Mouse (Mus musculus) layer of hippocampus, postnatal 10 days (tissue): ENCODE measurements around the gene 5730522E02Rik. TPM values are rescaled to one million over a fixed set of nuclear protein-coding genes. Genes with fewer than 3 reads are reported as not detected.

Source experiments
- DNase-seq, 2 experiments: peaks; one replicate each; pipeline ENCODE4 v3.0.0; 2021; ENCODE audit warnings: low spot score in 2 of 2
- total RNA-seq, 2 experiments: library from RNA; stranded (reverse); gene quantifications; 2 replicates each; pipeline ENCODE4 v1.2.3; 2021

5730522E02Rik gene
- total RNA-seq, 2 experiments from 2014 or later: 13.6 to 19.5 TPM

DNA sequence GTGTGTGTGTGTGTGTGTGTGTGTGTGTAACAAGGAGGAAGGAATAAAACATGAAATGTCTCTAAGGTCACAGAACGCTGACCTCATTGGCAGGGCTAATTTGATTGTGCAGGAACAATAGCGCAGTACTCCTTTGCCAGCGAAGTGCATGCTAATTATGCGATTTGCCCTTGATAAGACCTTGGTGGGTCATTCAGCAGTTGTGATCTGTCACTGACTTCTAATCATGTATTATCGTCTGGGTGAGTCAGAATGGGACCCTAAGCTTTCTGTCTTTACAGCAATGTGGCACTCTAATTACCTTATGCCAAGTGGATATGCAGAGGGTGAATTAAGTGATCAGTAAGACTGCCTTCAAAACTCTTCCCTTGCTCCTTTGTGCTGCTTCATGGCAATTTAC lies 514.4 kb downstream of the 5730522E02Rik start:
- no peak for DNase-seq

GRCm38 (mm10) chr11:25684731-25685130 lies 525.8 kb downstream of the 5730522E02Rik start:
- DNase-seq: peak; percentile 54 to 70

GRCm38 (mm10) chr11:25679856-25680255 lies 530.7 kb downstream of the 5730522E02Rik start:
- DNase-seq: no peak

GRCm38 (mm10) chr11:25674194-25674593 lies 536.4 kb downstream of the 5730522E02Rik start:
- no peak for DNase-seq

- no peak for DNase-seq
These were observed 540.5 kb downstream of the 5730522E02Rik start for GRCm38 (mm10) chr11:25670018-25670417.

- no peak for DNase-seq
These were observed 545.9 kb downstream of the 5730522E02Rik start for GRCm38 (mm10) chr11:25664562-25665104.

DNA sequence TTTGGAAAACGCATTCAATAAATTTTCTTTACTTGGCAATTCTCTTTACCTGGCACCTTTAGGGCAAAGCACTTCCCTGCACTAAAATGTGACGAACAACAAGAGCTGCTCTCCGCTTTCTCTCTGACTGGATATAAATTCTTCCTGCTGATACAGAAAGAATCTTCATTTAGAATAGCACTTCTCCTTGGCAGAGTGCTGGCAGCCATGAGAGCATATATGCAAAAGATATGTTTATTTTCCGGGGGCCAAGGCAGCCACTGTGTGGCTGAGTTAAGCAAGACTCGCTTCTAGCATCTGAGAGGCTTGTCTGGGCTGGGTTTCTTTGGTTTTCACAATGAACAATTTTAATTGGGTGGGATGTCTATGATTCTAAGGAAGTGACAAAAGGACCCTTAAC lies 564.3 kb downstream of the 5730522E02Rik start:
- DNase-seq: no peak

- DNase-seq: peak; percentile 48 to 62
These were observed 565.6 kb downstream of the 5730522E02Rik start for GRCm38 (mm10) chr11:25644767-25645622.

DNA sequence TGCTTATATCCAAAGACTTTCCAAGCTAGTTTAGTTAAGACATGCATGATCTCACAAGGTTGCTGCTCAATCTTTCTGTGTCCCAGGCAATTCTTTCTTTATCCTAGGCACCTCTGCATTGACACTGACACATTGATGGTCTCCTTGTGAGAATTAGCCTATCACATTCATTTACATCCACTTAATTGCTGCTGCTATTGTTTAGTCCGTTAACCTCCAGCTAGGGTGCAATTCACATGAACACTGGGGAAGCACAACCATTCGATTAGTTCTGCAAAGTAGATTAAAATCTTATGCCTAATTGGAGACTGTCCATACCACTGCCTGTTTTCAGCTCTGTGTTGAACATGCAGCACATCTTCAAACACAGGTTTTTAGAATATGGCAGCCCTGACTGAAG lies 603.7 kb downstream of the 5730522E02Rik start:
- no peak for DNase-seq

- DNase-seq: no peak
These were observed 610.5 kb downstream of the 5730522E02Rik start for GRCm38 (mm10) chr11:25600030-25600429.

DNA sequence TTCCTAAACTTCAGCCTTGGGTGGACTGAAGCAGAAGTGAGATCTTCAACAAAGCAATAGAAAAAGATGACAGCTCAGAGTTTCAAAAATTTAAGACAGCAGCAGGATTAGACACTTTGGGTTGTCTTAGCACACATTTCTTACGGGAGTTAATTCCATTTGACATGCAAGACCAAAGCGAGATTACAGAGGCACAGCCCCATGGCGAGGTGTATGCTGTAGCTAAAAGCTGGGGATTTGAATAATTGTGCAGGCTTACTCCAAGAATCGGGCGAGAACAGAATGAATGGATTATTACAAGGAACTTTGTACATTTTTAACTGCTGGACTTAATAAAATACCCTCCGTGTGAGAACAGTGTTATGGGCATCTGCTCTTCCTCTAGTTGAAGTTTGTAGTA lies 615.3 kb downstream of the 5730522E02Rik start:
- no peak for DNase-seq

- DNase-seq: no peak
These were observed 615.8 kb downstream of the 5730522E02Rik start for GRCm38 (mm10) chr11:25594780-25595179.

GRCm38 (mm10) chr11:25592268-25592667 lies 618.3 kb downstream of the 5730522E02Rik start:
- DNase-seq: peak in 1 of 2 experiments; percentile 37

DNA sequence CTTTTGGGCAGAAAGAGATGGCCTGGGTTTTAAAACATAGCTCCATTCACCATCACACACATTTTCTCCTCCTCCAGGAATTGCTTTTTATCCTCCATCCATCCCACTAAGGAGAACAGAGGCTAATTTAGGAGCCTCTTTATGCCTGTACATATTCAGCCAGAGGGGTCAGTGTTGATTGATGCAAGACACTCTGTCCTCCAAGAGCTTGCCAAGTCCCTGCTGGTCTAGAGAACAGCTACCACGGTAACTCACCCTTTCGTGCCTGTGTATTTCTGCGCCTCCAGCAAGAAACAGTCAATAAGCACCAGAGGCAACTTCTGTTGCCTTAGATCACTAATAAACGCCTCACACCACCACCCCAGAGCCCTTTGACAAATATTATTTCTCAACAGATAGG lies 620.3 kb downstream of the 5730522E02Rik start:
- DNase-seq: no peak

DNA sequence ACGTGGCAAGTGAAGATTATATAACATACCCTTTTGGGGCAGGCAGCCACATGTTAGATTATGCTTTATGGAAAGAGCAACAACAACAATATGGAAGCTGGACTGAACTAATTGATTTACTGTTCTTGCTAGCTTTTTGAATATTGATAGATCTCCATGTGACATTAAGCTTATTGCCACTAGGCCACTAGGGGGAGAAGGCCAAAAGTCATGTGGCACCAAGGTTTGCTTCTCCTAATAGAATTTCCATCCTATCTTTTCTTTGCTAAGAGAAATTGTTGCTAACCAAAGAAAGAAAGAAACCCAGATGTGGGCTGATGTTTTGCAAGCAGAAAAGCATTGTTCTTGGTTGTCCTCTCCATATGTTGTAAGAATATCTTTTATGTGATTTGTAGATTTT lies 621.1 kb downstream of the 5730522E02Rik start:
- no peak for DNase-seq

GRCm38 (mm10) chr11:25574129-25574465 lies 636.5 kb downstream of the 5730522E02Rik start:
- no peak for DNase-seq

- no peak for DNase-seq
These were observed 637.0 kb downstream of the 5730522E02Rik start for GRCm38 (mm10) chr11:25573408-25574128.

DNA sequence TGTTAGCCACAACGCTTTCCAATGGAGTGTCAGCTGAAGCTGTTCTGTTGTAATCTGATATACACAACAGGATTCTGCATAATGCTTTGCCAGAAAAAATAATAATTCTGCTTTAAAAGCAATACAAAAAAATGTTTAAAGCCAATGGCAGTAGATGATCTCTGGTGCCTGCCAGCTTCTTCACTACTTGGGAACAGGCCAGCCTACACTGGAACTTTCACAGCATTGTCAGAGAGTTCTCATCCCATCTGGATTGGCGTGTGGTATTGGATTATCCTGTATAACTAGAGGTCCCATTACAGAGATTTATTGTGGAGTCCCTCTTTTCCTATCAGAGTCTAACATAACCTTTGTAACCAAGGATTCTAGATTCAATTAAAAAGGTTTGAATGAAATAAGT lies 639.2 kb downstream of the 5730522E02Rik start:
- peak in 1 of 2 experiments; percentile 34 for DNase-seq
